Mouse (Mus musculus) CH12.LX (cell line): Measurements from ENCODE around the gene Arhgap35.
"Not testable (repeated sequence)": the region's sequence is repeated elsewhere in the genome, so short reads cannot be mapped to it uniquely, and the experiment has no call there.

Experiments
- BHLHE40 ChIP-seq: IDR thresholded peaks from 2 replicates; pipeline ENCODE4 v1.6.1; 2011; ENCODE audit warnings: mild to moderate bottlenecking, low read depth, low read length, improper control_type of control experiment
- MAX ChIP-seq: IDR thresholded peaks from 2 replicates; pipeline ENCODE4 v1.6.1; 2011; ENCODE audit warnings: low read length, improper control_type of control experiment
- SIN3A ChIP-seq: IDR thresholded peaks from 2 replicates; pipeline ENCODE4 v1.6.1; 2012; ENCODE audit warnings: low read length, improper control_type of control experiment, inconsistent platforms

DNA sequence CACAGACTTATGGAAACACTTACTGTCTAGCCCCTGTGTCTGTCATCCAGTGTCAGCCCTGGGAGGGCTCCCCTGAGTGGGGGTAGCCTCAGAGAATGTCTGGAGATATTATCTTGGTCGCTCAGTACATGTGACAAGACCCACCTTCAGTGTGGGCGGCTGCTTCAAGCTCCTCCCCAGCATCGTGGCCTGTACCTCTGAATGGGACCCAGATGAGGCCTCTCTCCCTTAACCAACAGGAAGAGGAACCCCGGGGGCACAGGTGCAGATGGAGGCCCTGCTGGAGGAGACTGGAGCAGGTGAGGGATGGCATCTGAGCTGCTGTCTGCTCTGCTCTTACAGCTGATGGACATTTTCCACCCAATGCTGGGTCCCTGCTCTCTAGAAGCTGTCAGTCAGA lies 28.3 kb upstream of the Arhgap35 start:
- TF ChIP-seq SIN3A, MAX, BHLHE40: not testable (repeated sequence)
